Mouse (Mus musculus) limb, embryonic 10.5 days (tissue): ENCODE results near the gene Tmem45a. TPM values are rescaled to one million over a fixed set of nuclear protein-coding genes. Genes with fewer than 3 reads are reported as not detected.
"Not testable (repeated sequence)": the region's sequence is repeated elsewhere in the genome, so short reads cannot be mapped to it uniquely, and the experiment has no call there.

ENCODE experiments used
- DNase-seq: peaks from one replicate; pipeline ENCODE4 v3.0.0-alpha.2; 2017; ENCODE audit warnings: low spot score
- H3K27ac ChIP-seq: fragments of 300-500 bp; sonication (generic); 2 replicates; pipeline ENCODE4 v1.5.1; 2016; ENCODE audit warnings: mild to moderate bottlenecking
- H3K27me3 ChIP-seq: fragments of 300-500 bp; sonication (generic); 2 replicates; pipeline ENCODE4 v1.6.1; 2016; ENCODE audit warnings: low read depth, mild to moderate bottlenecking; ENCODE audit not compliant: poor library complexity, severe bottlenecking
- H3K36me3 ChIP-seq: fragments of 300-500 bp; sonication (generic); 2 replicates; pipeline ENCODE4 v1.6.1; 2016; ENCODE audit warnings: mild to moderate bottlenecking, moderate library complexity
- H3K4me1 ChIP-seq: fragments of 300-500 bp; sonication (generic); 2 replicates; pipeline ENCODE4 v1.6.1; 2016
- H3K4me3 ChIP-seq: fragments of 300-500 bp; sonication (generic); 2 replicates; pipeline ENCODE4 v1.5.1; 2016; ENCODE audit warnings: mild to moderate bottlenecking, moderate library complexity
- H3K9me3 ChIP-seq: fragments of 300-500 bp; sonication (generic); replicated peaks from 2 replicates; pipeline ENCODE4 v1.6.1; 2016; ENCODE audit warnings: mild to moderate bottlenecking
- WGBS: fragments of 180-500 bp; shearing (Covaris S2); methylation state at CpG from one replicate; pipeline ENCODE4 v1.1.7; 2016; 5-methylcytosine and 5-hydroxymethylcytosine counted together
- polyA plus RNA-seq: library from polyadenylated mRNA; unstranded; fragments of >200 nt; fragmentation: Nextera tagmentation; extraction: Ambion mirVana; gene quantifications from 2 replicates; pipeline ENCODE4 v1.2.1, GENCODE M21; 2016

Tmem45a gene
- 7.4 and 9.0 TPM in 2 replicates for polyA plus RNA-seq

GRCm38 (mm10) chr16:56885824-56886615 is at the start of gene Tmem45a:
TSS of gene Tmem45a (minus strand) at chr16:56886166.
- peak within 1 kb of the TSS; percentile 73 for H3K27ac ChIP-seq
- peak within 1 kb of the TSS; percentile 59 for H3K4me3 ChIP-seq
- H3K4me1 ChIP-seq = peaks cover 7% of the 10 kb centered on the region; the same call in 1 of the 2 replicates
- no peaks in the 10 kb centered on the region for H3K9me3 ChIP-seq
- H3K27me3 ChIP-seq = no peaks in the 10 kb centered on the region
- peak; percentile 85 for DNase-seq
- 4% methylated on average over 25 of the region's 25 CpGs for WGBS
- no peaks in the 10 kb centered on the region for H3K36me3 ChIP-seq

- WGBS = 85% methylated on average over 3 of the region's 3 CpGs
These were observed 42.1 kb upstream of the Tmem45a start, which contains the start of gene Lnp1 for GRCm38 (mm10) chr16:56928023-56928422. TSS of gene Lnp1 (minus strand) at chr16:56928061.

GRCm38 (mm10) chr16:56920102-56920657 is 34.2 kb upstream of the Tmem45a start:
- no peaks in the 10 kb centered on the region for H3K9me3 ChIP-seq
- H3K4me3 ChIP-seq = no peak overlapping the region
- WGBS = 26% methylated on average over 8 of the region's 8 CpGs
- DNase-seq = no peak
- no peaks in the 10 kb centered on the region for H3K27me3 ChIP-seq
- H3K27ac ChIP-seq = no peak overlapping the region
- no peaks in the 10 kb centered on the region for H3K36me3 ChIP-seq
- H3K4me1 ChIP-seq = no peaks in the 10 kb centered on the region

More at GRCm38 (mm10) chr16:56928023-56928422, 42.1 kb upstream of the Tmem45a start, which contains the start of gene Lnp1:
- no peak within 1 kb of the TSS for H3K4me3 ChIP-seq
- DNase-seq = no peak
- no peak within 1 kb of the TSS for H3K27ac ChIP-seq
- no peaks in the 10 kb centered on the region for H3K36me3 ChIP-seq
- H3K27me3 ChIP-seq = no peaks in the 10 kb centered on the region
- no peaks in the 10 kb centered on the region for H3K4me1 ChIP-seq
- no peaks in the 10 kb centered on the region for H3K9me3 ChIP-seq

GRCm38 (mm10) chr16:56917230-56917629 is 31.3 kb upstream of the Tmem45a start:
- H3K9me3 ChIP-seq = no peaks in the 10 kb centered on the region
- no peaks in the 10 kb centered on the region for H3K4me1 ChIP-seq
- no peaks in the 10 kb centered on the region for H3K27me3 ChIP-seq
- 91% methylated on average over 7 of the region's 7 CpGs for WGBS
- no peaks in the 10 kb centered on the region for H3K36me3 ChIP-seq
- no peak overlapping the region for H3K27ac ChIP-seq
- no peak for DNase-seq
- no peak overlapping the region for H3K4me3 ChIP-seq

GRCm38 (mm10) chr16:56908986-56909385 is 23.0 kb upstream of the Tmem45a start:
- no peak overlapping the region for H3K27ac ChIP-seq
- DNase-seq = no peak
- no peaks in the 10 kb centered on the region for H3K36me3 ChIP-seq
- 75% methylated on average over 5 of the region's 5 CpGs for WGBS
- H3K27me3 ChIP-seq = no peaks in the 10 kb centered on the region
- no peaks in the 10 kb centered on the region for H3K9me3 ChIP-seq
- H3K4me3 ChIP-seq = no peak overlapping the region
- no peaks in the 10 kb centered on the region for H3K4me1 ChIP-seq

GRCm38 (mm10) chr16:56902206-56902605 is 16.2 kb upstream of the Tmem45a start:
- H3K4me3 ChIP-seq, H3K36me3 ChIP-seq, DNase-seq, H3K27me3 ChIP-seq, H3K9me3 ChIP-seq, H3K27ac ChIP-seq, H3K4me1 ChIP-seq: not testable (repeated sequence)
- WGBS = 75% methylated on average over 3 of the region's 3 CpGs

GRCm38 (mm10) chr16:56891583-56891982 is 5.6 kb upstream of the Tmem45a start:
- no peak for DNase-seq
- WGBS = 94% methylated on average over 5 of the region's 5 CpGs
- H3K27me3 ChIP-seq = no peaks in the 10 kb centered on the region

GRCm38 (mm10) chr16:56886616-56887116 is 700 bp upstream of the Tmem45a start:
- no peak for DNase-seq
- no peaks in the 10 kb centered on the region for H3K36me3 ChIP-seq
- H3K4me3 ChIP-seq = peak overlapping the region; percentile 59
- no peak overlapping the region; the same call in 1 of the 2 replicates for H3K27ac ChIP-seq
- H3K4me1 ChIP-seq = peaks cover 7% of the 10 kb centered on the region; the same call in 1 of the 2 replicates
- no peaks in the 10 kb centered on the region for H3K27me3 ChIP-seq
- H3K9me3 ChIP-seq = no peaks in the 10 kb centered on the region
- 33% methylated on average over 9 of the region's 9 CpGs for WGBS

More at GRCm38 (mm10) chr16:56891583-56891982, 5.6 kb upstream of the Tmem45a start:
- no peak overlapping the region for H3K4me3 ChIP-seq
- H3K9me3 ChIP-seq = no peaks in the 10 kb centered on the region
- H3K4me1 ChIP-seq = no peaks in the 10 kb centered on the region
- no peaks in the 10 kb centered on the region for H3K36me3 ChIP-seq
- no peak overlapping the region for H3K27ac ChIP-seq

- Histone ChIP-seq H3K36me3 (no peaks in the 10 kb centered on the region), H3K27ac (no peak overlapping the region), H3K9me3 (no peaks in the 10 kb centered on the region), H3K27me3 (no peaks in the 10 kb centered on the region), H3K4me1 (peaks cover 7% of the 10 kb centered on the region; the same call in 1 of the 2 replicates), H3K4me3 (no peak overlapping the region)
- WGBS = 96% methylated on average over 6 of the region's 6 CpGs
- DNase-seq = no peak
These were observed 1.2 kb downstream of the Tmem45a start for GRCm38 (mm10) chr16:56884811-56885210.

- no peaks in the 10 kb centered on the region for H3K9me3 ChIP-seq
- H3K27me3 ChIP-seq = no peaks in the 10 kb centered on the region
- WGBS = 53% methylated on average over 2 of the region's 2 CpGs
- no peak for DNase-seq
- no peak overlapping the region for H3K4me3 ChIP-seq
- no peaks in the 10 kb centered on the region for H3K4me1 ChIP-seq
- H3K27ac ChIP-seq = no peak overlapping the region
- H3K36me3 ChIP-seq = no peaks in the 10 kb centered on the region
These were observed 12.6 kb downstream of the Tmem45a start for GRCm38 (mm10) chr16:56873410-56873809.

GRCm38 (mm10) chr16:56870458-56870857 is 15.5 kb downstream of the Tmem45a start:
- WGBS = 76% methylated on average over 3 of the region's 3 CpGs
- Histone ChIP-seq H3K9me3 (no peaks in the 10 kb centered on the region), H3K4me3 (no peak overlapping the region), H3K27me3 (no peaks in the 10 kb centered on the region), H3K4me1 (no peaks in the 10 kb centered on the region), H3K36me3 (no peaks in the 10 kb centered on the region), H3K27ac (no peak overlapping the region)
- DNase-seq = no peak

- no peaks in the 10 kb centered on the region for H3K4me1 ChIP-seq
- WGBS = 89% methylated on average over 5 of the region's 5 CpGs
- H3K36me3 ChIP-seq = no peaks in the 10 kb centered on the region
- no peak for DNase-seq
- no peaks in the 10 kb centered on the region for H3K27me3 ChIP-seq
- H3K27ac ChIP-seq = no peak overlapping the region
- no peaks in the 10 kb centered on the region for H3K9me3 ChIP-seq
- H3K4me3 ChIP-seq = no peak overlapping the region
These were observed 17.6 kb downstream of the Tmem45a start for GRCm38 (mm10) chr16:56868361-56868760.

- no peak for DNase-seq
- H3K9me3 ChIP-seq = no peaks in the 10 kb centered on the region
These were observed 18.4 kb downstream of the Tmem45a start for GRCm38 (mm10) chr16:56867591-56867990.

More at GRCm38 (mm10) chr16:56867591-56867990, 18.4 kb downstream of the Tmem45a start:
- no peak overlapping the region for H3K27ac ChIP-seq
- WGBS = 66% methylated on average over 4 of the region's 4 CpGs
- H3K36me3 ChIP-seq = no peaks in the 10 kb centered on the region
- H3K27me3 ChIP-seq = no peaks in the 10 kb centered on the region
- H3K4me1 ChIP-seq = no peaks in the 10 kb centered on the region
- H3K4me3 ChIP-seq = no peak overlapping the region
